Mouse (Mus musculus) urinary bladder, postnatal 25 days (tissue): Measurements from ENCODE around the gene Xpa.
A peak's percentile ranks its signal among the peaks of the same experiment; 100 is the strongest.
"Not testable (repeated sequence)": the region's sequence is repeated elsewhere in the genome, so short reads cannot be mapped to it uniquely, and the experiment has no call there.

ENCODE experiments used
- DNase-seq: peaks from one replicate; pipeline ENCODE4 v3.0.0; 2022; ENCODE audit warnings: low spot score

The Xpa gene

DNA sequence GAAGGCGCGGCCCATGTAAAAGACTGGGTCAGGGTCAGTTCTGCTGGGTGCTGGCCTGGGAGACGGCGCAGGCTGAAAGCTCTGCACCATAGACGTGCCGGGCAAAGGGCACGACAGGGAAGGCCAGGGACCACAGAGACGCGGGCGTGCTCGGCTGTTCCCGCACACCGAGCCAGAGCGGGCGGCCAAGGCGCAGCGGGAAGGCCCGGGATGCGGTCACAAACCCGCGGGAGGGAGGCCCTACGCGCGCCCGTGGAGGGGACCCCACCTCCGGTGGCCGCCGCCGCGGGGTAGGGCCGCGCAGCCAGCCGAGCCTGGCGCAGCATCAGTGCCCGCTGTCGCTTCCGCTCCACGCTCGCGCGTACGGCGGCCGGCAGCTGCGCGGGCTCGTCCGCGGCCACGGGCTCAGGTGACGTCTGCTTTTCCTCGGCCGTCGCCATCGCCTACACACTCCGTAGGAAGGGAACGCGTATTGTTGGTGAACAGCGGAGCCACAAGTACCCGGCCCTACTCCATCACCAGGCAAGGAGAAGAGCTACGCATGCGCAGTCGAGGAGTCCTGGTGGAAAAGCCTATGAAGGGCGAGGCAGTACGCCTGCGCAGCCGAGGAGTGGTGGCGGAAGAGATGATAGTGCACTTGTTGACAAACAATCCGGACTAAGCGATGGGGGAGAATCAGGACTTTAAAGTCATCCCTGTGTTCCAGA lies at the start of gene Xpa:
Xpa (minus strand) TSS at position 531 of the 707 bp plus-strand sequence.
- DNase-seq, result peak; percentile 93

DNA sequence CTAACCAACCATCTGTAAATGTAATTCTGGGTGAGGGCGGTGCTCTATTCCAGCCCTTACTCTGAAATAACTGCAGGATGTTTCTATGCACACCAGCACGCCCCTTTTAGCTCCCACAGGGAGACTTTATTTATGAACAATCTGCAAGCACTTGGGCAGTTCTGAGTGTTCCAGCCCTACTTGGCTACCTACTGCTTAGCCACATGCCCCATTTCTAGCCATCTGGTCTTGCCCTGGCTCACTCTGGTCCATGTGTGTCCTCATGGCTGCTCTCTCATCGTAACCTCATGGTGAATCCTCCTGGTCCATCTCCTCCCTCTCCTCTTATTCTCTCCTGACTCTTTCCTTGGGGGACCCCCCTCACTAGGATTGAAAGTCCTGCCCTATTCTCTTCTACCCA lies 39.8 kb upstream of the Xpa start:
- DNase-seq, result no peak

DNA sequence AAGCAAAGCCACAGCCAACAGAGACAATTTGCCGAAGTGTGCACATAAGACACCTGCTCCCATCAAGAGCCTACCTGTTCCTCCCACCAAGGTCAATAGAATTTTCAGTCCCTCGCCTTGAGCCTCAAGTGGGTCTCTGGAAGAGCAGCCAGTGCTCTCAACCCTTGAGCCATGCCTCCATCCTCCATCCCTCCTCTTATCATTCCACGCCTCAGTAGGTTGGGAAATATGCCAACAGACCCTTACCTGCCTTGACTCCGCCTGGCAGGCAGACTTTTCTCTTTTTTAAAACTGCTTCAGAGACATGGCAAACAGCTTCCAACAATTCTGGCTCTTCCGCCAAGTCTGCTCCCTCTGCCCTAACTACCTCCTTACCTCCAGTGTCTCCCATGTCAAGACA lies 38.6 kb upstream of the Xpa start:
- DNase-seq, result no peak

DNA sequence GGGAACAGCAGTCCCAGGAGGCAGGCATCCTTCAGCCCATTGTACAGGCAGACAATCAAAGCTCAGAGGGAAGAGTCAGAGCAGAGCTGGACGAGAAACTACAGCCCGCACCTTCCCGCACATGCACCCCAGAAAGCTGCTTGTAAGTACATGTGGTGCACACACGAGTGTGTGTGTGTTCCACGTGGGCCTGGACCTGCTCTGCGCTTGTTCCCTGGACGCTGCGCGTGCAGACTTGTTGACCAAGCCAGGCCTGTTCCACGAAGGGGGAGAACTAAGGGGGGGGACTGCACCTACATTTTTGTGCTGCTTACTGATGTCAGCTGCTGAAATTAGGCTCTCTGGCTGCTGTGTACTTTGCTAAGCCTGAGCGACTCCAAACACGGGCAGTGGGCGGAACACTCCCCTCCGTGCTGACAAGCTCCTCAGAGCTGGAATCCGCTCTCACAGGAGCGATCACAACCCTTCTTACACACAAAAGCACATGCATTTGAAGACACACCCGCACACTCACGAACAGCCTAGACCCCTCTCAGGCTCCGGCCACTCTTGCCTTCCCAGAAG lies 30.9 kb upstream of the Xpa start:
- no peak for DNase-seq

DNA sequence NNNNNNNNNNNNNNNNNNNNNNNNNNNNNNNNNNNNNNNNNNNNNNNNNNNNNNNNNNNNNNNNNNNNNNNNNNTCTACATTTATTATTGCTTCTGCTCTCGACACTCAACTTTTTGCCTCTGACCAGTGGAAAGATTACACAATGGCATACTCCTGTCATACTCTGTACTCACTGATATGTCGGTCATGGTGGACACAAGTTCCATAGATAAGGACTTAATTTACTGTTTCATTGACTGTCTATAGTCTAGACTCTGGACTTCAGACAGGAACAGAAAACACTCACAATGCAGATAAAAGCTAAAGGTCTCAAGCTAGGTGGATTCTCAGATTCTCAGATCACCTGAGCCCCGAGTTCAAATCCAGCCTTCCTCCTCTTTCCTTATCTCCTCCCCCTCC lies 25.0 kb upstream of the Xpa start:
- DNase-seq, result no peak

DNA sequence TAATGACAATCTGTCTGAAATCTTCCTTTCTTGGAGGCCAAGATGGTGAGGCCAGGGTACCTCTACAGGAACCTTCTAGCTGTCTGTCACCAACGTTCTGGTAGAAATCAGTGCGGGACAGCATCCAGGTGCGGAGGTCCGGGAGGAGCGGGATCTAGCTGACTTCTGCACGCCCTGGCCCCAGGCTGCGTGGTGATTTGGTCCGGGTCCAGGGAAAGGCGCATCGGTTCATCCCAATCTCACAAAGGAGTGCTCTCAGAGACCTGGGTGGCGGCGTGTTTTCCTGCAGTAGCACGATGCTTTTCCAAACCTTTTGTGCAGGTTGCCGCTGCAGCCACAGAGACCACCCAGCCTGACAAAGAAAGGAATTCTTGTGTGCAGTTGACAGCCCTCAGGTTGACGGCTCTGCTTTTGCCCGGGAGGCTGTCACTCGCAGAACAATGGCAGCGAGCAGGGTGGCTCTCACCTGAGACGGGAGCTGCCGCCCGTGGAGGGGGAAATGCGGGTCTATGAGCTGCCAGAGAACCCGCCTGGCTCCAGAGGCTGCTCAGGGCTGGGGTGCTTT lies 6.5 kb upstream of the Xpa start:
- no peak for DNase-seq

DNA sequence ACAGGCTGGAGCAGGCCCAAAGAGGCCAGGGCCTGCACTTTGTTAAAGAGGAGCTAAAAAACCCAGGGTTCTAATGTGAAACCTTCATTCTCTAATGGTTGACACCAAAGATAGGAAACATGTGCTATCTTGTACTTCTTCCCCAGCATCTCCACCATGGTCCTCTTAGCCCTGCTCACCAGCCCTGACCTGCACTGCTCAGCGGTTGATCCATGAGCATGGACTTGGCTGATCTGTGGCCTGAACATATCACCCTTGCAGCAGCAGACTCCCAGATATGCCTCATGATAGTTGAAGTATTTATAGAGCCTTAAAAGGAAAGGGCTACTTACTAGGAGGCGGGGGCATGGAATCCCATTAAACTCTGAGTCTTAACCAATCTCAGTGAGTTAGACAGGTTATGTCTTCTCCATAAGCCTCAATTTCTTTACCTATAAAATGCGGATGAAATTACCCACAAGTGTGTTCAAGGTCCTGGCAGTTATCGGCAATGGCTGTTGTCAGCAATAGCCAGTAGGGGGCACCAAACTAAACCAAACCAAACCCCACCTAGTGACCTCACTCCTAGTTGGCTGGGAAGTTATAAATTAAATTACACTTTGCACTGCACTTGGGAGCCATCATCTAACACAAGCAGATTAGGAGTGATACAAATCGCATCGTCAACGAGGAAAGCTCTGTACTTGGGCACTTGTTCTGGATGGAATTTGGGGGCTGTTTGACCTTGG lies 5.9 kb upstream of the Xpa start:
- peak; percentile 56 for DNase-seq

DNA sequence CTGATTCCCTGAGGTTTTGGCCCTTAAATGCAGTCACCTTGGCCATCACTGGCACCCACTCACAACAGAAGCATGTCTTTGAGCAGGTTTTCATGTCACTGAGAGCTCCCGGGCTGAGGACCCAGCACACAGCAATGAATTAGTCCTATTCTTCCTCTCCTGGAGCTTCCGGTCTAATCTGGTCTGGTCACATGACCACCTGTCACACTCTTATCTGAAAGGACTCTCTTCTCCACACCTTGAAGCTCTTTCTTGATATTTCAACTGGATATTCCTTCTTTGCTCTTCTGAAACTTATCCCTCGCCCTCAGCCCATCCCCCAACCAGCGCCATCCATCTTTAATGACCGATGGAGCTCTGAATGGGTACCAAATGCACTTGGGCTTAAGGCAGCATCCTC lies 2.0 kb upstream of the Xpa start:
- DNase-seq, result no peak

DNA sequence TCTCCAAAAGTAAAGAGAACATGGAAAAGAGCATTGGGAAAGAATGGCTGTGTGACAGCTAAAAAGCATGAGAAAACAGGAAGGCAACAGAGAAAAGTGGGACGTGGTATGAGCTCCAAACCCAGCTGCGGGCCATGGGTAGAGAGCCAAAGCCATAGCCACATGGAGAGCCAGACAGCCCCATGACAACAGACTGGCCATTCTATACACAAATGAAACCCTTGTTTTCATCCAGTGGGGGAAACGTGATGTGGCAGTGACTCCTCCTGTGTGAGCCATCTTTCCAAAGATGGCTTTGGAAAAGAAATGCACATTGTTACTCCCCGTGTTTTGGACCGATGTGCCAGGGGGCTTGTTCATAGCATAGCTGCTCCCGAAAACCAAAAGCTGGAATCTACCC lies 402 bp upstream of the Xpa start:
- no peak for DNase-seq

DNA sequence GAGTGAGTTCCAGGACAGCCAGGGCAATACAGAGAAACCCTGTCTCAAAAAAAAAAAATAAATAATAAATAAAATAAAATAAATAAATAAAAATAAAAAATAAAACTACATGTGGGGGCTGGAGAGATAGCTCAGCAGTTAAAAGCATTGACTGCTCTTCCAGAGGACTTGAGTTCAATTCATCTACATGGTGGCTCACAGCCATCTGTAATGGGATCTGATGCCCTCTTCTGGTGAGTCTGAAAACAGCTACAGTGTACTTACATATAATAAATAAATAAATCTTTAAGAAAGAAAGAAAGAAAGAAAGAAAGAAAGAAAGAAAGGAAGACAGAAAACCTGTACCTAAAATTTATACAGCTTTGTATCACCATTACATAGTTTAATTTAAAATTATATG lies 4.1 kb downstream of the Xpa start:
- not testable (repeated sequence) for DNase-seq

DNA sequence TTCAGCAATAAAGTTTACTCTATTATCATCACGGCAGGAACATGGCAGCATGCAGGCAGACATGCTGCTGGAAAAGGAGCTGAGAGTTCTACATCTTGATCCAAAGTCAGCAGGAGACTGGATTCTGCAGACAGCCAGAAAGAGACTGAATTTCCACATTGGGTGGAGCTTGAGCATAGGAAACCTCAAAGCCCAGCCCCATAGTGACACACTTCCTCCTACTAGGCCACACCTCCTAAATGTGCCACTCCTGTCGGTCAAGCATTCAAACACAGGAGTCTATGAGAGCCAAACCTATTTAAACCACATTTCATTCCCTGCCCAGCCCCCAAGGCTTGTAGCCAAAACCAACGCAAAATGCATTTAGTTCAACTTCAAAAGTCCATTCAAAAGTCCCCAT lies 9.6 kb downstream of the Xpa start:
- DNase-seq, result no peak

DNA sequence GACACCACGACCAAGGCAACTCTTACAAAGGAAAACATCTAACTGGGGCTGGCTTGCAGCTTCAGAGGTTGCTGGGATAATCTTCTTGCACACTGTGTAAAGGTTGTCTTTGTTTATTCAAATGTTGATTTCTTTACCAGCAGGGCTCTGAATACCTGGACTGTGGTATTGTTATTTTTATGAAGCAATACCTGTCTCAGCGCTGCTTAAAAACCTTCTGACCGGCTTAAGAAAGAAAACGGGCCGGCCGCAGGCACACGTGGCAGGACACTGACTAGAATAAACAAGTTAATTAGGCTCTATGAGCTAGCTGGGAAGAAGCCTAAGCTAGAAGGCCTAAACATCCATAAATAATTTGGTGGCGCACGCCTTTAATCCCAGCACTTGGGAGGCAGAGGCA lies 10.2 kb downstream of the Xpa start:
- no peak for DNase-seq

DNA sequence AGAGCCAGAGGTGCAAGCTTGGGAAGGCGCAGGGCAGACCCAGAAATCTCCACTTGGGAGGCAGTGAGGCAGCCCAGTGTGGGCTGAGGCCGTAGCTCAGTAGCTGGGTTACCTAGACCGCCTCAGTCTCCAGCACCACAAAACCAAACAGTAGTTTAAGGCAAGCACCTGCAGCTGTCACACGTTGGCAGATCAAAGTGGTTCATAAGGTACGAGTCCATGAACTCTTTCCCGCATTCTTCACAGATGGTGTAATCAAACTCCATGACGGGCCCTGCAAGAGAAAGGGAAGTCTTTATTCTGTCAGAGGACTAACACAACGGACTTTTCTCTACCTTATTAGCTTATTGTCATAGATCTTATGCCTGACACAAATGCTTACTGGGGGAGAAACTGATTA lies 10.7 kb downstream of the Xpa start:
- DNase-seq, result no peak

DNA sequence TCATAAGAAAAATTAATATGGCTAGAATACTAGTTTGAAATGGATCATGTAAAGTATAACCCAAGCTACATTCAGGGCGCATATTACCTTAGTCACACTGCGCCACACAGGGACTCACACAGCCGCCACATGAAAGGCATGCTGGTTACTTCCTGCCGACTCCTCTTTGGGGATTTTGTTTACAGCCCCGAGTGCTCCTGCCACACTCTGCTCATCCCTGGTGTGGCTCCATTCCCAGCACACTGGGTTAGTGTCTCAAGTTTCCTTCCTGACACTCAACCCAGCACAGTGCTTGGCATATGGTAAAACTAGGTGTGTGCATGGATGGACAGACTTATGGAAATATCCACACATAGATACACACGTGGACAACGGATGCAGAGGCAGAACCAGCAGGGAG lies 13.9 kb downstream of the Xpa start:
- DNase-seq, result no peak

DNA sequence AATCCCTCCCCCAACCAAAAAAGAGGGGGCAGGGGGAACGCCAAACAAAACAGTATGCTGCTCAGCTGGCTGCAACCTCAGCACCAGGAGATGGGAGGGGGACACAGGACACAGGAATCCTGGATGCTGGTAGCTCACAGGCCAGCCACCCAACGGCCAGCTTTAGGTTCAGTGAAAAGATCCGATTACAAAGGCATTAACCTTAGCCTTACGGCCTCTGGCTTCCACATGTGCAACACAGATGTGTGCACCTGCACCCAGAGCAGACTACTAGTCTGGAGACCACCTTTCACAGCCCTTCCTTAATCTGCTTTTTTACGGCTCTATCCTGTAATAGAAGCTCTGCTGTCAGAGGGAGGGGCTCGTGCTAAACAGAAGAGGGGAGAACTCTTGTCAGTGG lies 14.9 kb downstream of the Xpa start:
- no peak for DNase-seq

DNA sequence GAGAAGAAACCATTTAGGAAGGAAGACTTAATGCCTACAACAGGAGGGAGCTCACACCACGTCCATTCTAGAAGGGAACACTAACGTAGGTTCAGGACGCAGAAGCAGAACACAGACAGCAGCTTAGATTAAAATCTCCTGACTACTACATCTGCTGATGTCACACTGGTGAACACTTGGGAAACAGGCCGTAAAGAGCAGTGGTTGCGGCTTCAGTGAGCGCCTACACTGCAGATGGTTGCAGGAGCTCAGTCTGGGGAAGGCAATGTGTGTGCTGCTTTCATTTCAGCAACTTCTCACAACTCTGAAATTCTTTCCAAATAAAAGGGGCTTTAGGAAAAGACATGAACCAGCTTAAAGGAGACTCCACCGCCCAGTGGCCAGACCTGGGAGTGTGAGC lies 18.6 kb downstream of the Xpa start:
- DNase-seq, result no peak

DNA sequence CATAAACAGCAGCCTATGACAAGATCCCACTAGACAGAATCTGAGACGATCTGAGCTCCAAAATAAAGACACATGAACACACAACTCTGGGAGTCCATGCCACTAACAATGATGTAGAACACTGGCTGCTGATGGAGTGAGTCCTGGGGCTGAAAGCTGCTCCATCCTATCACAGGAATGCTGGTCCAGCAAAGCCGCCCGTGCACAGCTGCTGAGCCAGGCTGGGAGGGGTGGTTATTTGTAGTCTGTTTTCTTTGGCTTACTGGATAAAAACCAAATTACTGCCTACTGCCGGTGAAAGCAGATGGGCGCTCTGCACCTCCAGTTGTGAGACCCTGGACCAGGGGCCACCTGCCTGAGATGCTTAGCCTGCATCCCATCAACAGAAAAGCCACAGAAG lies 19.1 kb downstream of the Xpa start:
- DNase-seq, result no peak

DNA sequence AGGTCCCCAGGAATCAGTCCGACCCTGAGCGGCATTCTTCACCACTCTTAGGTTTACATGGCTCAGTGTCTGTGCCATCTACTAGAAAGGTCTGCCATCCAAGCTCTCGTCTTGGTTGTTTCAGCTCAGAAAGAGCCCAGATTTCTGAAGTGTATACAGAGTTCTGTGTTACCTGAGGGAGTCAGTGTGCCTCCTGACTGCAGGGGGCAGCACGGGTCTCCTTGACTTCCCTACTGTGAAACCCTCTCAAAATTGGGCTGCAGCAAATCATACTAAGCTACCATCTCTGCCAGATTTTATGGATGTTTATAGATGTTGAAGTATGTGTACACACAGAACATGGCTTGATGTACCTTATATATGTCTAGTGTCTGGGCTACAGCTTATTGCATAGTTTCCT lies 19.8 kb downstream of the Xpa start:
- DNase-seq, result no peak

DNA sequence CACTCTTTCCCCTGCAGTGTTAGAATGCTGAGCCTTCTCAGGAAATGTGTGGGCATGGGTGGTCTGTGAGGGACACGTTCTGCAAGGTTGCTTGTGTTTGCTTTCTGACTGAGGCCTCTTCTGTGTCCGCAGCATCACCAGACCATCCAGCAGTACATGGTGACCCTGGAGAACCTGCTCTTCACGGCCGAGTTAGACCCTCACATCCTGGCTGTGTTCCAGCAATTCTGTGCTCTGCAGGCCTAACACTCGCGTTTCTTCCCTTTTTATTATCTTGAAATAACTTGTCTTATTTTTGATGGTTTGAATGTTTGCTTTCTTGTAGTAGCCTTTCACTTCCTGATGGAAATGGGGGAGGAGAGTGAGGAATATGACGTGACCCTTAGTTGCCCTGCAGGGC lies 24.4 kb downstream of the Xpa start:
- no peak for DNase-seq

DNA sequence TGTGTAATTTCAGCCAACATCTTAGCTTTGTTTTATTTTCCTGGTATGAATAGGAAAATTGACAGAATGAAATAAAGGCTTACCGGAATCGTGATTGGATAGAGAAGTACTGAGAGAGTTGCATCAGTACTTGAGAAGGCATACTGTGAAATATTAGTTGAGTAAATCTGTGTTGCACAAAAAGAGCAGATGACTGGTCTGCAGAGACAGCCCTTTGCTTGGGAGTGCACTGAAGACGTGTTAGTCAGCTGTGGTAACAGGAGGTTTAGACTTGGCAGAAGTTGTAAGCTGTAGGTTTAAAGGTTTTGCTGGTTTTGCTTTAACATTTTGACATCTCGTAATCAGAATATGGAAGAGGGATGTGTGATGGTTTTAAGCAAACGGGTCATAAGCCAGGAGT lies 30.3 kb downstream of the Xpa start:
- DNase-seq, result no peak

DNA sequence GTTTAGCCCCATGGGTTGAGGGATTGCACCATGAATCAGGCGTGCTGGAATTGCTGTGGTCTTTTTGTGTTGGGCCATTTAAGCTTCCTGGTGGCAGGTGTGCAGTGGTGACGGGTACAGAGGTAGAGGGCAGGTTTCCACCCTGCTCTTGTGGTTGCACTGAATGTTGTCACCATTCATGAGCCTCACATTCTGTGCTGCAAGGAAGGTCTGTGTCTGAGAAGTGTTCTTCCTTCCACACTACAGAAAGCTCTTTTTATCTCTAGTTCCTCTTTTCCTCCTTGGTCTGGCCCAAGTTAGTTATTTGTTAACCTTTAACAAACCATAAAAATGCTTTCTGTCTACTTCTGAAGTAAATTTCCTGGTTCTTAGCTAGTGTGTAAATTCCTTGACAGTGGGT lies 32.1 kb downstream of the Xpa start:
- DNase-seq, result no peak

DNA sequence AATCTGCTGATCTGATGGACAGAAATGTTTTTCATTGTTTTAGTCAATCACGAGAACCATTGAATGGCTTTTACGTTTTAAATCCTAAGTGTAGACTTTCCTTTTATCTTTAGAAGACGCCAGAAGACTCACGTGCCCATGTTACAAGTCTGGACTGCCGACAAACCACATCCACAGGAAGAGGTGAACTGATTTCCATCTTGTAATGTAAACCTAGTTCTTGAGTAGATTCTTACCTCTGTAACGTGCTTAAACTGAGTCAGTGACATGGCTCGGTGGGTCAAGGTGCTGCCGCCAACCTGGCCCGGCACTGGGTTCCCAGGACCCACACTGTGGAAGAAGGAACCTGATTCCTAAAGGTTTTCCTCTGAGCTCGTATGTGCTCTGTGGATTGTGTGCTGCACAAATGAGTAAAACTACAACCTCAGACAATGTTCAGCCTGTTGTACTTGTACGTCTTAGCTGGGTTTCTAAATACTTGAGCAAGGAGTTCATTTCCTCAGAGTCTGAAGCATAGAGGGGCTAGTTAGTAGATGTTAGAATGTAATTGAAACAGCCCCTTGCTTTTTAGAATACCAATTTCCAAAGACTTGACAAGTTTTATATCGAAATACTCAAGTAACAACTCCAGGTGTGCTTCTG lies 44.1 kb downstream of the Xpa start:
- DNase-seq, result no peak

DNA sequence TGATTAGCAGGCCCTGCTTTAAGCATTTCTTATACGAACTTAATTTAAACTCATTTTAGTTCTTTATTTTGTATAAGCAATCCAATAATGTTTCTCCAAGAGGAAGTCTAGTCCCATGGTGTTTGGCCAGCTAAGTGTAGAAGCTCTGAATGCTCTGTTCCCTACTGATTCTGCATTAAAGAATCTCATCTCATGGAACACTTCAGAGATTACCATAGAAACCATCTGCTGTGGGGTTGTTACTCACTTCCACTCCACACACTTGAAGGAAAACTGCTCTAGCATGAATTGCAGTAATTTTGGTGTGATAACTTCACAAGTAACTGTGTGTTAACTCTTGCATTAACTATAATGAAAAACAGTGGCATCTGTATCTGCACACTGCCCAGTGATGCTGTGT lies 49.2 kb downstream of the Xpa start:
- no peak for DNase-seq
